Comparison of ENCODE assay signal across 9 mouse cellular contexts in the genomic region with DNA sequence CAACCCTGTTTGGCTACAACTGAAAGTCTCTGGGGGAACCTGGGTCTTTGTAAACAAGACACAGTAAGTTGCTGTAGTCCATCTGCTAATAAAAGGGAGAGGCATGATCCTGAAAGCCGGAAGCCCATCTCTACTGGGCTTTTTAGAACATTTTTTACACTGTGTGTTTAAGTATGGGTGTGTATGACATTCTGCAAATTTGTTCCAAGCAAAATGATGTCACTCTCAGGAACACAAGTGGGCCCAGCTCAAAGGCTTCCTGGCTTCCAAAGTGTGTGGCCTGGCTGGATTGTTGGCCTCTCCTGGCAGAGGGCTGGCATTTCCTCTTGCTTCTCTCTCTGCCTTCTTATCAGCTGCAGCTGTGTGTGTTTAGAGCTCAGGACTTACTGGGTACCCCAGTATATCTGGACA. TPM values are rescaled to one million over a fixed set of nuclear protein-coding genes. Genes with fewer than 3 reads are reported as not detected.
A peak's percentile ranks its signal among the peaks of the same experiment; 100 is the strongest.
DNase-seq lines count a peak whose midpoint lies in the region; ATAC-seq and TF ChIP-seq lines count a peak whose summit lies in the region.
"Had no signal": no experiment of that assay in that cellular context is flagged by ENCODE, and none has a peak within 500 bp of the region (broad histone marks: within the 10 kb centered on the region; RNA-seq: fewer than 3 reads in every experiment).

No protein-coding gene starts in this region.

- WGBS in heart, postnatal 0 days = 27% methylated on average over 1 of the region's 1 CpGs
- WGBS in lung, adult 2 months = 28% methylated on average over 1 of the region's 1 CpGs
- WGBS in midbrain, embryonic 10.5 days = 81% methylated on average over 1 of the region's 1 CpGs

- H3K4me3 ChIP-seq in heart, postnatal 0 days (ENCODE audit: low read depth, low read length) = no peak overlapping the region
- no peak overlapping the region for H3K4me3 ChIP-seq in lung, adult 2 months (replicated peaks; ENCODE audit: extremely low read depth, low read depth, low read length)
- no peak overlapping the region for H3K4me3 ChIP-seq in midbrain, embryonic 10.5 days

- peak overlapping the region; percentile 94; the same call in 1 of the 2 replicates for H3K4me2 ChIP-seq in heart, postnatal 0 days (ENCODE audit: low read depth, low read length)

- H3K9ac ChIP-seq in heart, postnatal 0 days (replicated peaks; ENCODE audit: low read depth, low read length) = no peak overlapping the region

- peak overlapping the region; percentile 85 for H3K27ac ChIP-seq in heart, postnatal 0 days (ENCODE audit: low read depth)
- no peak overlapping the region for H3K27ac ChIP-seq in midbrain, embryonic 10.5 days (replicated peaks)

- H3K9me3 ChIP-seq in heart, postnatal 0 days (replicated peaks; ENCODE audit: control insufficient read depth, low read length) = no peaks in the 10 kb centered on the region
- no peaks in the 10 kb centered on the region for H3K9me3 ChIP-seq in midbrain, embryonic 10.5 days (replicated peaks)

- peaks cover 28% of the 10 kb centered on the region for H3K4me1 ChIP-seq in heart, postnatal 0 days (ENCODE audit: control insufficient read depth, insufficient read depth)
- peaks cover 10% of the 10 kb centered on the region for H3K4me1 ChIP-seq in lung, adult 2 months (ENCODE audit: control insufficient read depth, insufficient read depth, low read length)
- H3K4me1 ChIP-seq in midbrain, embryonic 10.5 days = peaks cover 39% of the 10 kb centered on the region

- ATAC-seq in heart, postnatal 0 days (ENCODE audit: insufficient read depth, low read depth) = no peak
- ATAC-seq: midbrain, embryonic 16.5 days had no signal

- no peak for TF ChIP-seq CTCF in heart, postnatal 0 days (IDR thresholded peaks at IDR 0.05; ENCODE audit: low read depth)
- no peak for TF ChIP-seq CTCF in lung, adult 2 months (IDR thresholded peaks at IDR 0.05; ENCODE audit: insufficient read depth, low read length)

- no peaks in the 10 kb centered on the region for H3K27me3 ChIP-seq in heart, postnatal 0 days (ENCODE audit: control insufficient read depth, insufficient read depth, low read length)
- no peaks in the 10 kb centered on the region for H3K27me3 ChIP-seq in midbrain, embryonic 10.5 days (ENCODE audit: low read depth, poor library complexity, severe bottlenecking)

- peaks cover 14% of the 10 kb centered on the region for H3K36me3 ChIP-seq in heart, postnatal 0 days (replicated peaks; ENCODE audit: control insufficient read depth, insufficient read depth, low read length)
- peaks cover 20% of the 10 kb centered on the region for H3K36me3 ChIP-seq in midbrain, embryonic 10.5 days

- TF ChIP-seq POLR2A in lung, adult 2 months (IDR thresholded peaks at IDR 0.05; ENCODE audit: borderline replicate concordance, extremely low read depth, low read depth, low read length) = no peak

- DNase-seq in 3T3-L1 (ENCODE audit: low read depth, low spot score) = peak; percentile 41
- peak; percentile 30 for DNase-seq in Muller cell, postnatal 12 days (ENCODE audit: inconsistent ontology term)
- DNase-seq in heart, postnatal 0 days (ENCODE audit: low spot score) = peak; percentile 67
- peak; percentile 38 for DNase-seq in lung, adult 2 months
- no peak for DNase-seq in midbrain, embryonic 10.5 days (ENCODE audit: low spot score)
- no peak for DNase-seq in layer of hippocampus, adult 11-12 months (ENCODE audit: low spot score)
- DNase-seq in cerebellum, postnatal 36 days = no peak
- DNase-seq in layer of hippocampus, postnatal 36 days = no peak

- TF ChIP-seq EP300 in heart, postnatal 0 days (IDR thresholded peaks at IDR 0.05; ENCODE audit: low read depth) = 0 out of 2 replicates have a peak, but pooled peaks have one; percentile 30

RNA-seq across cellular contexts. Expression of a gene that starts 1.1 kb away (rescaled TPM):
- total RNA-seq in heart, postnatal 0 days (2014; rRNA removed; ENCODE audit: low replicate concordance) = 33.1 and 60.4 TPM in 2 replicates
- polyA plus RNA-seq in heart, postnatal 0 days (2015; fragmentation: Nextera tagmentation; extraction: Ambion mirVana) = 33.0 and 36.1 TPM in 2 replicates
- polyA plus RNA-seq in lung, adult 2 months (2012; rRNA removed) = 56.3 and 70.7 TPM in 2 replicates
- 49.1 and 53.7 TPM in 2 replicates for polyA plus RNA-seq in midbrain, embryonic 10.5 days (2016; fragmentation: Nextera tagmentation; extraction: Ambion mirVana)
- total RNA-seq in layer of hippocampus, postnatal 36 days (2021) = 10 to 100 TPM; 14.7 to 16.6 TPM

RNA-seq across cellular contexts. Expression of a gene that starts 15.2 kb away (rescaled TPM):
- total RNA-seq in heart, postnatal 0 days (2014; rRNA removed; ENCODE audit: low replicate concordance) = 91.6 and 105 TPM in 2 replicates
- polyA plus RNA-seq in heart, postnatal 0 days (2015; fragmentation: Nextera tagmentation; extraction: Ambion mirVana) = 72.4 TPM in 2 replicates
- 67.9 and 72.7 TPM in 2 replicates for polyA plus RNA-seq in lung, adult 2 months (2012; rRNA removed)
- polyA plus RNA-seq in midbrain, embryonic 10.5 days (2016; fragmentation: Nextera tagmentation; extraction: Ambion mirVana) = 68.7 and 72.2 TPM in 2 replicates
- 10 to 100 TPM; 21.2 to 23.2 TPM for total RNA-seq in layer of hippocampus, postnatal 36 days (2021)

RNA-seq across cellular contexts. Expression of a gene that starts 15.3 kb away (rescaled TPM):
- total RNA-seq in heart, postnatal 0 days (2014; rRNA removed; ENCODE audit: low replicate concordance) = 4.5 TPM in 1 of 2 replicates, not detected in the other
- 5.9 and 6.5 TPM in 2 replicates for polyA plus RNA-seq in heart, postnatal 0 days (2015; fragmentation: Nextera tagmentation; extraction: Ambion mirVana)
- polyA plus RNA-seq in lung, adult 2 months (2012; rRNA removed) = 2.4 and 4.2 TPM in 2 replicates
- polyA plus RNA-seq in midbrain, embryonic 10.5 days (2016; fragmentation: Nextera tagmentation; extraction: Ambion mirVana) = 0.76 and 1.7 TPM in 2 replicates
- 1 to 10 TPM; 6.4 to 8.6 TPM for total RNA-seq in layer of hippocampus, postnatal 36 days (2021)

RNA-seq across cellular contexts. Expression of a gene that starts 24.8 kb away (rescaled TPM):
- total RNA-seq in heart, postnatal 0 days (2014; rRNA removed; ENCODE audit: low replicate concordance) = 7.7 and 15.6 TPM in 2 replicates
- polyA plus RNA-seq in heart, postnatal 0 days (2015; fragmentation: Nextera tagmentation; extraction: Ambion mirVana) = 10.7 and 11.6 TPM in 2 replicates
- 13.1 and 14.5 TPM in 2 replicates for polyA plus RNA-seq in lung, adult 2 months (2012; rRNA removed)
- polyA plus RNA-seq in midbrain, embryonic 10.5 days (2016; fragmentation: Nextera tagmentation; extraction: Ambion mirVana) = 17.6 and 18.9 TPM in 2 replicates
- total RNA-seq in layer of hippocampus, postnatal 36 days (2021) = 10 to 100 TPM; 20.1 to 23.1 TPM

RNA-seq across cellular contexts. Expression of a gene that starts 44.2 kb away (rescaled TPM):
- total RNA-seq in heart, postnatal 0 days (2014; rRNA removed; ENCODE audit: low replicate concordance) = 76.0 and 113 TPM in 2 replicates
- 131 and 138 TPM in 2 replicates for polyA plus RNA-seq in heart, postnatal 0 days (2015; fragmentation: Nextera tagmentation; extraction: Ambion mirVana)
- 93.4 and 131 TPM in 2 replicates for polyA plus RNA-seq in lung, adult 2 months (2012; rRNA removed)
- 98.5 and 108 TPM in 2 replicates for polyA plus RNA-seq in midbrain, embryonic 10.5 days (2016; fragmentation: Nextera tagmentation; extraction: Ambion mirVana)
- 10 to 100 TPM; 61.5 to 63.0 TPM for total RNA-seq in layer of hippocampus, postnatal 36 days (2021)

Comparison
In these comparisons a context has a peak if more than half of its experiments do, and no peak if none do; other contexts are left out.
1. DNase-seq: peak in 3T3-L1 (single experiment), Muller cell, postnatal 12 days (single experiment), heart, postnatal 0 days (single experiment) and lung, adult 2 months (single experiment); none in midbrain, embryonic 10.5 days (single experiment), layer of hippocampus, adult 11-12 months (single experiment), cerebellum, postnatal 36 days (0 of 2) and layer of hippocampus, postnatal 36 days (0 of 2).